Mouse (Mus musculus) duodenum, adult 2 months (tissue): Measurements from ENCODE around the gene Gramd2. TPM values are rescaled to one million over a fixed set of nuclear protein-coding genes. Genes with fewer than 3 reads are reported as not detected.

ENCODE experiments used
- polyA plus RNA-seq: library from polyadenylated mRNA; depleted of rRNA; stranded (reverse); fragments of >200 nt; gene quantifications from 2 replicates; pipeline ENCODE4 v1.2.3, GENCODE M21; 2012; ENCODE audit warnings: low replicate concordance; rRNA removed

Gene Gramd2
- polyA plus RNA-seq: 6.7 and 7.3 TPM in 2 replicates

GRCm38 (mm10) chr9:59679678-59680533 lies at the start of gene Gramd2:
TSS of gene Gramd2 (plus strand) at chr9:59680144.

GRCm38 (mm10) chr9:59655958-59656634 lies 23.8 kb upstream of the Gramd2 start, which contains the start of gene Pkm:
TSS of gene Pkm (plus strand) at chr9:59656368.

GRCm38 (mm10) chr9:59750267-59751065 lies 70.5 kb downstream of the Gramd2 start, which contains the start of the genes Senp8 and Myo9a:
TSS of gene Senp8 (minus strand) at chr9:59750710.
TSS of gene Myo9a (plus strand) at chr9:59750896.

Other genes starting within 250 kb of the Gramd2 start
- gene Arih1, start 193.5 kb upstream of the Gramd2 start, polyA plus RNA-seq: 3.9 and 7.9 TPM in 2 replicates
- 61.5 and 76.2 TPM in 2 replicates for gene Hexa, start 140.6 kb upstream of the Gramd2 start, polyA plus RNA-seq
- not detected in 2 replicates for gene Tmem202, start 140.3 kb upstream of the Gramd2 start, polyA plus RNA-seq
- 0.97 and 0.98 TPM in 2 replicates for gene Celf6, start 102.2 kb upstream of the Gramd2 start, polyA plus RNA-seq
- 4.0 and 5.6 TPM in 2 replicates for gene Parp6, start 62.9 kb upstream of the Gramd2 start, polyA plus RNA-seq
- gene Pkm, start 23.8 kb upstream of the Gramd2 start, polyA plus RNA-seq: 1,340 and 1,514 TPM in 2 replicates
- gene Senp8, start 70.6 kb downstream of the Gramd2 start, polyA plus RNA-seq: 0.49 and 1.00 TPM in 2 replicates
- gene Myo9a, start 70.8 kb downstream of the Gramd2 start, polyA plus RNA-seq: 0.08 and 0.20 TPM in 2 replicates